Mouse (Mus musculus) MEL (cell line): ENCODE data around the gene Trp73. TPM values are rescaled to one million over a fixed set of nuclear protein-coding genes. Genes with fewer than 3 reads are reported as not detected.

ENCODE experiments used
- DNase-seq: peaks from one replicate; pipeline ENCODE4 v3.0.0; 2011; ENCODE audit warnings: low read depth, low spot score
- H3K27ac ChIP-seq: 2 replicates; pipeline ENCODE4 v1.5.1; 2012; ENCODE audit warnings: low read depth, mild to moderate bottlenecking, control low read depth, low read length, moderate library complexity; ENCODE audit not compliant: control insufficient read depth
- H3K27me3 ChIP-seq, 2 experiments: fragments of 150-350 bp in 1 of 2; sonication (generic) in 1 of 2; 2 replicates each; pipeline ENCODE4 v1.6.1; 2012; ENCODE audit warnings: low read length in 2 of 2, mild to moderate bottlenecking in 2 of 2, improper control_type of control experiment in 1 of 2, moderate library complexity in 1 of 2; ENCODE audit not compliant: insufficient read depth in 2 of 2, control insufficient read depth in 1 of 2
- H3K36me3 ChIP-seq, 2 experiments: 2 replicates each; pipeline ENCODE4 v1.6.1; 2012 to 2014; ENCODE audit warnings: low read length in 2 of 2, improper control_type of control experiment in 1 of 2, inconsistent platforms in 1 of 2, mild to moderate bottlenecking in 1 of 2; ENCODE audit not compliant: insufficient read depth in 2 of 2, control insufficient read depth in 1 of 2
- H3K4me1 ChIP-seq, 2 experiments: fragments of 150-350 bp in 1 of 2; sonication (generic) in 1 of 2; 2 replicates each; pipeline ENCODE4 v1.6.1; 2012; ENCODE audit warnings: low read length in 2 of 2, improper control_type of control experiment in 1 of 2, mild to moderate bottlenecking in 1 of 2; ENCODE audit not compliant: insufficient read depth in 2 of 2, control insufficient read depth in 1 of 2
- H3K4me3 ChIP-seq, 2 experiments: fragments of 150-350 bp in 1 of 2; sonication (generic) in 1 of 2; 2 replicates each; pipeline ENCODE4 v1.5.1; 2012; ENCODE audit warnings: low read depth in 2 of 2, low read length in 2 of 2, mild to moderate bottlenecking in 2 of 2, moderate library complexity in 2 of 2, control low read depth in 1 of 2, improper control_type of control experiment in 1 of 2; ENCODE audit not compliant: control insufficient read depth in 1 of 2, insufficient read depth in 1 of 2
- H3K79me2 ChIP-seq: 2 replicates; pipeline ENCODE4 v1.6.1; 2012; ENCODE audit warnings: mild to moderate bottlenecking, low read length, moderate library complexity; ENCODE audit not compliant: control insufficient read depth, poor library complexity, insufficient read depth
- H3K9ac ChIP-seq: 2 replicates; pipeline ENCODE4 v1.6.1; 2012; ENCODE audit warnings: low read depth, mild to moderate bottlenecking, control low read depth, low read length, moderate library complexity; ENCODE audit not compliant: control insufficient read depth, poor library complexity, severe bottlenecking
- H3K9me3 ChIP-seq: fragments of 150-350 bp; sonication (generic); replicated peaks from 2 replicates; pipeline ENCODE4 v1.6.1; 2012; ENCODE audit warnings: mild to moderate bottlenecking, low read length, improper control_type of control experiment, moderate library complexity; ENCODE audit not compliant: insufficient read depth
- CHD1 ChIP-seq: IDR thresholded peaks from 2 replicates; pipeline ENCODE4 v1.6.1; 2012; ENCODE audit warnings: low read depth, mild to moderate bottlenecking, inconsistent platforms, low read length, improper control_type of control experiment
- CTCF ChIP-seq, 3 experiments: IDR thresholded peaks in 2 of 3; conservative IDR thresholded peaks in 1 of 3; 2 replicates each; pipeline ENCODE4 v1.5.1; 2011 to 2012; ENCODE audit warnings: low read length in 3 of 3, low read depth in 2 of 3, mild to moderate bottlenecking in 2 of 3, improper control_type of control experiment in 1 of 3, inconsistent platforms in 1 of 3, mixed read lengths in 1 of 3, moderate library complexity in 1 of 3; ENCODE audit not compliant: control insufficient read depth in 1 of 3, insufficient read depth in 1 of 3, poor library complexity in 1 of 3, severe bottlenecking in 1 of 3
- E2F4 ChIP-seq: IDR thresholded peaks from 2 replicates; pipeline ENCODE4 v1.6.1; 2011; ENCODE audit warnings: low read depth, low read length, improper control_type of control experiment, borderline replicate concordance
- ELF1 ChIP-seq: IDR thresholded peaks from 2 replicates; pipeline ENCODE4 v1.6.1; 2014; ENCODE audit warnings: low read depth, mild to moderate bottlenecking, inconsistent platforms, low read length, improper control_type of control experiment, moderate library complexity
- ETS1 ChIP-seq: IDR thresholded peaks from 2 replicates; pipeline ENCODE4 v1.6.1; 2012; ENCODE audit warnings: low read depth, mild to moderate bottlenecking, inconsistent platforms, low read length, improper control_type of control experiment, moderate library complexity
- GATA1 ChIP-seq: IDR thresholded peaks from 2 replicates; pipeline ENCODE4 v1.6.1; 2011; ENCODE audit warnings: low read depth, low read length, improper control_type of control experiment
- JUND ChIP-seq: IDR thresholded peaks from 2 replicates; pipeline ENCODE4 v1.6.1; 2011; ENCODE audit warnings: low read depth, mild to moderate bottlenecking, improper control_type of control experiment, low read length
- KAT2A ChIP-seq: conservative IDR thresholded peaks from 2 replicates; pipeline ENCODE4 v1.6.1; 2012; ENCODE audit warnings: low read depth, low read length, improper control_type of control experiment, inconsistent platforms
- MAFK ChIP-seq: IDR thresholded peaks from 2 replicates; pipeline ENCODE4 v1.6.1; 2011; ENCODE audit warnings: low read depth, mild to moderate bottlenecking, low read length, improper control_type of control experiment, borderline replicate concordance
- MAX ChIP-seq: IDR thresholded peaks from 2 replicates; pipeline ENCODE4 v1.6.1; 2011; ENCODE audit warnings: low read length, improper control_type of control experiment
- MAZ ChIP-seq: IDR thresholded peaks from 2 replicates; pipeline ENCODE4 v1.6.1; 2012; ENCODE audit warnings: low read depth, mild to moderate bottlenecking, inconsistent platforms, low read length, improper control_type of control experiment
- MEF2A ChIP-seq: IDR thresholded peaks from 2 replicates; pipeline ENCODE4 v1.6.1; 2014; ENCODE audit warnings: low read depth, mild to moderate bottlenecking, inconsistent platforms, low read length, improper control_type of control experiment; ENCODE audit not compliant: poor library complexity, insufficient replicate concordance, severe bottlenecking; ENCODE audit errors: extremely low read depth
- MXI1 ChIP-seq: IDR thresholded peaks from 2 replicates; pipeline ENCODE4 v1.6.1; 2011; ENCODE audit warnings: mild to moderate bottlenecking, low read depth, low read length, improper control_type of control experiment
- MYC ChIP-seq: IDR thresholded peaks from 2 replicates; pipeline ENCODE4 v1.6.1; 2011; ENCODE audit warnings: low read depth, mild to moderate bottlenecking, low read length, improper control_type of control experiment, moderate library complexity
- NELFE ChIP-seq: IDR thresholded peaks from 2 replicates; pipeline ENCODE4 v1.6.1; 2011; ENCODE audit warnings: low read depth, low read length, improper control_type of control experiment
- NRF1 ChIP-seq: IDR thresholded peaks from 2 replicates; pipeline ENCODE4 v1.6.1; 2014; ENCODE audit warnings: low read depth, mild to moderate bottlenecking, inconsistent platforms, low read length, improper control_type of control experiment, moderate library complexity; ENCODE audit not compliant: poor library complexity, insufficient read depth, severe bottlenecking
- POLR2A ChIP-seq, 2 experiments: IDR thresholded peaks; 2 replicates each; pipeline ENCODE4 v1.6.1; 2011 to 2012; ENCODE audit warnings: low read length in 2 of 2, mild to moderate bottlenecking in 2 of 2, control low read depth in 1 of 2, improper control_type of control experiment in 1 of 2, low read depth in 1 of 2, moderate library complexity in 1 of 2; ENCODE audit not compliant: control insufficient read depth in 1 of 2, insufficient read depth in 1 of 2, poor library complexity in 1 of 2
- POLR2AphosphoS2 ChIP-seq: IDR thresholded peaks from 2 replicates; pipeline ENCODE4 v1.6.1; 2011; ENCODE audit warnings: low read length, improper control_type of control experiment
- POLR2AphosphoS5 ChIP-seq: IDR thresholded peaks from 2 replicates; pipeline ENCODE4 v1.6.1; 2012; ENCODE audit warnings: low read depth, borderline replicate concordance, mild to moderate bottlenecking, inconsistent platforms, low read length, moderate library complexity, mixed read lengths
- SIN3A ChIP-seq: IDR thresholded peaks from 2 replicates; pipeline ENCODE4 v1.6.1; 2012; ENCODE audit warnings: low read length, improper control_type of control experiment, inconsistent platforms
- UBTF ChIP-seq: IDR thresholded peaks from 2 replicates; pipeline ENCODE4 v1.6.1; 2012; ENCODE audit warnings: low read depth, mild to moderate bottlenecking, inconsistent platforms, low read length, improper control_type of control experiment, moderate library complexity, borderline replicate concordance; ENCODE audit not compliant: insufficient read depth
- USF1 ChIP-seq: IDR thresholded peaks from 2 replicates; pipeline ENCODE4 v1.6.1; 2014; ENCODE audit warnings: low read depth, mild to moderate bottlenecking, inconsistent platforms, low read length, improper control_type of control experiment, moderate library complexity
- polyA plus RNA-seq, 2 experiments: library from polyadenylated mRNA; stranded (reverse) in 1 of 2; unstranded in 1 of 2; fragments of >175 nt in 1 of 2; fragments of >200 nt in 1 of 2; gene quantifications; 2 replicates each; pipeline versions ENCODE4 v1.2.1 to v1.2.4; 2012; ENCODE audit warnings: low replicate concordance in 2 of 2, low read depth in 1 of 2; ENCODE audit not compliant: insufficient read length in 2 of 2, insufficient read depth in 1 of 2, missing spikeins in 1 of 2
- total RNA-seq: library from RNA; depleted of rRNA; stranded (reverse); fragments of 300-350 nt; gene quantifications from 2 replicates; pipeline ENCODE4 v1.2.3, GENCODE M21; 2012

The Trp73 gene
- total and polyA plus RNA-seq, 3 experiments: 0.03 to 0.04 TPM; not detected in 1

GRCm38 (mm10) chr4:154129950-154130349 is 10.1 kb downstream of the Trp73 start:
- TF ChIP-seq MYC (no peak), KAT2A (no peak), MXI1 (no peak), ELF1 (no peak), E2F4 (no peak), NELFE (no peak), MAFK (no peak), POLR2A (IDR thresholded peaks at IDR 0.05; ENCODE audit: control insufficient read depth in 1 of 2, insufficient read depth in 1 of 2, low read depth in 1 of 2, low read length in 2 of 2, poor library complexity in 1 of 2) (no peak)
- H3K4me3 ChIP-seq: no peak overlapping the region
- no peak overlapping the region for H3K27ac ChIP-seq
- H3K27me3 ChIP-seq: no peaks in the 10 kb centered on the region
- H3K9ac ChIP-seq: no peak overlapping the region
- DNase-seq: no peak
- H3K9me3 ChIP-seq: no peaks in the 10 kb centered on the region
- no peaks in the 10 kb centered on the region for H3K36me3 ChIP-seq
- no peaks in the 10 kb centered on the region for H3K79me2 ChIP-seq
- H3K4me1 ChIP-seq: no peaks in the 10 kb centered on the region

GRCm38 (mm10) chr4:154127273-154127672 is 12.7 kb downstream of the Trp73 start:
- TF ChIP-seq MYC: no peak
- no peak for TF ChIP-seq POLR2AphosphoS2
- TF ChIP-seq NRF1: no peak
- TF ChIP-seq UBTF: no peak
- no peak for TF ChIP-seq MAFK
- no peak for TF ChIP-seq MEF2A
- no peak for TF ChIP-seq POLR2A (IDR thresholded peaks at IDR 0.05; ENCODE audit: control insufficient read depth in 1 of 2, insufficient read depth in 1 of 2, low read depth in 1 of 2, low read length in 2 of 2, poor library complexity in 1 of 2)
- no peak for TF ChIP-seq E2F4
- no peak for TF ChIP-seq CTCF (IDR thresholded peaks at IDR 0.05 in 2 of 3, conservative IDR thresholded peaks at IDR 0.05 in 1 of 3; ENCODE audit: control insufficient read depth in 1 of 3, insufficient read depth in 1 of 3, low read depth in 2 of 3, low read length in 3 of 3, poor library complexity in 1 of 3, severe bottlenecking in 1 of 3)
- TF ChIP-seq NELFE: no peak
- no peak for TF ChIP-seq GATA1
- TF ChIP-seq SIN3A: no peak
- no peak for TF ChIP-seq ETS1
- no peak for TF ChIP-seq USF1
- no peak for TF ChIP-seq MAX
- no peak for TF ChIP-seq POLR2AphosphoS5
- TF ChIP-seq MAZ: no peak
- no peak for TF ChIP-seq CHD1
- TF ChIP-seq JUND: no peak
- TF ChIP-seq, all 39 proteins: peak for 0
- no peaks in the 10 kb centered on the region for H3K27me3 ChIP-seq
- no peak for DNase-seq
- H3K27ac ChIP-seq: no peak overlapping the region
- no peaks in the 10 kb centered on the region for H3K36me3 ChIP-seq
- H3K79me2 ChIP-seq: no peaks in the 10 kb centered on the region
- no peaks in the 10 kb centered on the region for H3K9me3 ChIP-seq
- no peak overlapping the region for H3K9ac ChIP-seq
- H3K4me1 ChIP-seq: no peaks in the 10 kb centered on the region
- no peak overlapping the region for H3K4me3 ChIP-seq
